Mouse (Mus musculus): Measurements from ENCODE around the gene Smim9. TPM values are rescaled to one million over a fixed set of nuclear protein-coding genes. Genes with fewer than 3 reads are reported as not detected.

Gene Smim9
- polyA plus RNA-seq (2012; fragmentation: generic; extraction: Trizol), result not detected

GRCm38 (mm10) chrX:75163670-75164069, at the start of gene Smim9:
Gene Smim9, minus strand, starts transcription at chrX:75163770.
- H3K4me3 ChIP-seq, result no peak within 1 kb of the TSS
- no peaks in the 10 kb centered on the region for H3K36me3 ChIP-seq (ENCODE audit: control insufficient read depth, insufficient read depth)
- TF ChIP-seq REST (IDR thresholded peaks at IDR 0.05; ENCODE audit: insufficient read depth, insufficient read length) (no peak), TCF3 (IDR thresholded peaks at IDR 0.05; ENCODE audit: insufficient read length, low read depth) (no peak), POLR2AphosphoS2 (IDR thresholded peaks at IDR 0.05; ENCODE audit: insufficient read length, low read depth) (no peak), SRF (IDR thresholded peaks at IDR 0.05; ENCODE audit: control insufficient read depth, insufficient read length, low read depth) (no peak), MAX (IDR thresholded peaks at IDR 0.05; ENCODE audit: low read depth) (no peak), MYOG (IDR thresholded peaks at IDR 0.05; ENCODE audit: control insufficient read depth in 1 of 3, insufficient read depth in 1 of 3, insufficient read length in 2 of 3, low read depth in 2 of 3) (no peak), POLR2A (IDR thresholded peaks at IDR 0.05; ENCODE audit: insufficient read length, low read depth) (no peak), MYOD1 (IDR thresholded peaks at IDR 0.05; ENCODE audit: control insufficient read depth in 1 of 3, insufficient read length in 2 of 3, low read depth in 2 of 3) (no peak), TCF12 (IDR thresholded peaks at IDR 0.05; ENCODE audit: insufficient read depth, poor library complexity, severe bottlenecking) (no peak), E2F4 (IDR thresholded peaks at IDR 0.05; ENCODE audit: insufficient read depth) (no peak), CEBPB (IDR thresholded peaks at IDR 0.05; ENCODE audit: insufficient read depth, poor library complexity, severe bottlenecking) (no peak), USF1 (IDR thresholded peaks at IDR 0.05; ENCODE audit: low read depth) (no peak)
- H3ac ChIP-seq (ENCODE audit: control insufficient read depth, insufficient read length), result no peak within 1 kb of the TSS
- H3K4me2 ChIP-seq (ENCODE audit: low read depth), result no peak within 1 kb of the TSS
- H3K27me3 ChIP-seq (ENCODE audit: control insufficient read depth, insufficient read depth, insufficient read length), result no peaks in the 10 kb centered on the region
- H3K79me2 ChIP-seq (ENCODE audit: control insufficient read depth, insufficient read depth), result no peaks in the 10 kb centered on the region

GRCm38 (mm10) chrX:75155576-75156243, 7.9 kb downstream of the Smim9 start:
- no peak overlapping the region for H3K4me3 ChIP-seq
- no peak overlapping the region for H3ac ChIP-seq (ENCODE audit: control insufficient read depth, insufficient read length)
- no peaks in the 10 kb centered on the region for H3K36me3 ChIP-seq (ENCODE audit: control insufficient read depth, insufficient read depth)
- H3K4me2 ChIP-seq (ENCODE audit: low read depth), result no peak overlapping the region
- TF ChIP-seq TCF12 (IDR thresholded peaks at IDR 0.05; ENCODE audit: insufficient read depth, poor library complexity, severe bottlenecking) (no peak), MYOG (IDR thresholded peaks at IDR 0.05; ENCODE audit: control insufficient read depth in 1 of 3, insufficient read depth in 1 of 3, insufficient read length in 2 of 3, low read depth in 2 of 3) (no peak), TCF3 (IDR thresholded peaks at IDR 0.05; ENCODE audit: insufficient read length, low read depth) (no peak), CEBPB (IDR thresholded peaks at IDR 0.05; ENCODE audit: insufficient read depth, poor library complexity, severe bottlenecking) (no peak), MYOD1 (IDR thresholded peaks at IDR 0.05; ENCODE audit: control insufficient read depth in 1 of 3, insufficient read length in 2 of 3, low read depth in 2 of 3) (no peak), POLR2A (IDR thresholded peaks at IDR 0.05; ENCODE audit: insufficient read length, low read depth) (no peak), USF1 (IDR thresholded peaks at IDR 0.05; ENCODE audit: low read depth) (no peak), REST (IDR thresholded peaks at IDR 0.05; ENCODE audit: insufficient read depth, insufficient read length) (no peak), POLR2AphosphoS2 (IDR thresholded peaks at IDR 0.05; ENCODE audit: insufficient read length, low read depth) (no peak), MAX (IDR thresholded peaks at IDR 0.05; ENCODE audit: low read depth) (no peak), E2F4 (IDR thresholded peaks at IDR 0.05; ENCODE audit: insufficient read depth) (no peak)
- H3K27me3 ChIP-seq (ENCODE audit: control insufficient read depth, insufficient read depth, insufficient read length), result no peaks in the 10 kb centered on the region
- H3K79me2 ChIP-seq (ENCODE audit: control insufficient read depth, insufficient read depth), result no peaks in the 10 kb centered on the region

- no peak overlapping the region for H3ac ChIP-seq (ENCODE audit: control insufficient read depth, insufficient read length)
- no peak overlapping the region for H3K4me3 ChIP-seq
- no peaks in the 10 kb centered on the region for H3K36me3 ChIP-seq (ENCODE audit: control insufficient read depth, insufficient read depth)
- H3K27me3 ChIP-seq (ENCODE audit: control insufficient read depth, insufficient read depth, insufficient read length), result no peaks in the 10 kb centered on the region
- no peaks in the 10 kb centered on the region for H3K79me2 ChIP-seq (ENCODE audit: control insufficient read depth, insufficient read depth)
- TF ChIP-seq MYOG (IDR thresholded peaks at IDR 0.05; ENCODE audit: control insufficient read depth in 1 of 3, insufficient read depth in 1 of 3, insufficient read length in 2 of 3, low read depth in 2 of 3) (no peak), USF1 (IDR thresholded peaks at IDR 0.05; ENCODE audit: low read depth) (no peak), CEBPB (IDR thresholded peaks at IDR 0.05; ENCODE audit: insufficient read depth, poor library complexity, severe bottlenecking) (no peak), POLR2A (IDR thresholded peaks at IDR 0.05; ENCODE audit: insufficient read length, low read depth) (no peak), E2F4 (IDR thresholded peaks at IDR 0.05; ENCODE audit: insufficient read depth) (no peak), REST (IDR thresholded peaks at IDR 0.05; ENCODE audit: insufficient read depth, insufficient read length) (no peak), POLR2AphosphoS2 (IDR thresholded peaks at IDR 0.05; ENCODE audit: insufficient read length, low read depth) (no peak), SRF (IDR thresholded peaks at IDR 0.05; ENCODE audit: control insufficient read depth, insufficient read length, low read depth) (no peak), MAX (IDR thresholded peaks at IDR 0.05; ENCODE audit: low read depth) (no peak), MYOD1 (IDR thresholded peaks at IDR 0.05; ENCODE audit: control insufficient read depth in 1 of 3, insufficient read length in 2 of 3, low read depth in 2 of 3) (no peak), TCF12 (IDR thresholded peaks at IDR 0.05; ENCODE audit: insufficient read depth, poor library complexity, severe bottlenecking) (no peak), TCF3 (IDR thresholded peaks at IDR 0.05; ENCODE audit: insufficient read length, low read depth) (no peak)
- H3K4me2 ChIP-seq (ENCODE audit: low read depth), result no peak overlapping the region
These were observed 11.3 kb downstream of the Smim9 start for GRCm38 (mm10) chrX:75152249-75152648.

- H3K4me3 ChIP-seq, result no peak overlapping the region
- no peak overlapping the region for H3ac ChIP-seq (ENCODE audit: control insufficient read depth, insufficient read length)
- H3K4me2 ChIP-seq (ENCODE audit: low read depth), result no peak overlapping the region
- no peaks in the 10 kb centered on the region for H3K27me3 ChIP-seq (ENCODE audit: control insufficient read depth, insufficient read depth, insufficient read length)
- no peak for TF ChIP-seq MYOD1 (IDR thresholded peaks at IDR 0.05; ENCODE audit: control insufficient read depth in 1 of 3, insufficient read length in 2 of 3, low read depth in 2 of 3)
- TF ChIP-seq CEBPB (IDR thresholded peaks at IDR 0.05; ENCODE audit: insufficient read depth, poor library complexity, severe bottlenecking), result no peak
- no peak for TF ChIP-seq TCF3 (IDR thresholded peaks at IDR 0.05; ENCODE audit: insufficient read length, low read depth)
- TF ChIP-seq TCF12 (IDR thresholded peaks at IDR 0.05; ENCODE audit: insufficient read depth, poor library complexity, severe bottlenecking), result no peak
- no peak for TF ChIP-seq POLR2A (IDR thresholded peaks at IDR 0.05; ENCODE audit: insufficient read length, low read depth)
- TF ChIP-seq SRF (IDR thresholded peaks at IDR 0.05; ENCODE audit: control insufficient read depth, insufficient read length, low read depth), result no peak
- TF ChIP-seq POLR2AphosphoS2 (IDR thresholded peaks at IDR 0.05; ENCODE audit: insufficient read length, low read depth), result no peak
- TF ChIP-seq E2F4 (IDR thresholded peaks at IDR 0.05; ENCODE audit: insufficient read depth), result no peak
- TF ChIP-seq MYOG (IDR thresholded peaks at IDR 0.05; ENCODE audit: control insufficient read depth in 1 of 3, insufficient read depth in 1 of 3, insufficient read length in 2 of 3, low read depth in 2 of 3), result no peak
- TF ChIP-seq REST (IDR thresholded peaks at IDR 0.05; ENCODE audit: insufficient read depth, insufficient read length), result no peak
- TF ChIP-seq MAX (IDR thresholded peaks at IDR 0.05; ENCODE audit: low read depth), result no peak
- TF ChIP-seq USF1 (IDR thresholded peaks at IDR 0.05; ENCODE audit: low read depth), result no peak
- no peaks in the 10 kb centered on the region for H3K36me3 ChIP-seq (ENCODE audit: control insufficient read depth, insufficient read depth)
- H3K79me2 ChIP-seq (ENCODE audit: control insufficient read depth, insufficient read depth), result no peaks in the 10 kb centered on the region
These were observed 13.3 kb downstream of the Smim9 start for GRCm38 (mm10) chrX:75150304-75150703.

All from myocyte (in vitro differentiated cells).